Mouse (Mus musculus): ENCODE measurements around the gene Zswim5. TPM values are rescaled to one million over a fixed set of nuclear protein-coding genes. Genes with fewer than 3 reads are reported as not detected.

The Zswim5 gene
- polyA plus RNA-seq, 1 experiment from 2014 or later = 9.6 TPM

- Histone ChIP-seq H3K4me2 (replicated peaks) (no peak overlapping the region), H3K27me3 (no peaks in the 10 kb centered on the region), H3K36me3 (no peaks in the 10 kb centered on the region), H3K4me3 (no peak overlapping the region), H3K4me1 (no peaks in the 10 kb centered on the region), H3K9me3 (no peaks in the 10 kb centered on the region), H3K27ac (replicated peaks) (no peak overlapping the region), H3K9ac (replicated peaks) (no peak overlapping the region)
- 82% methylated on average over 4 of the region's 4 CpGs for WGBS
- no peak for ATAC-seq (ENCODE audit: low FRiP score, low read depth)
Observed at GRCm38 (mm10) chr4:116928006-116928651, 51.0 kb downstream of the Zswim5 start.

GRCm38 (mm10) chr4:116939585-116939984 lies 62.4 kb downstream of the Zswim5 start:
- ATAC-seq (ENCODE audit: low FRiP score, low read depth) = no peak
- Histone ChIP-seq H3K9ac (replicated peaks) (no peak overlapping the region), H3K4me2 (replicated peaks) (no peak overlapping the region), H3K36me3 (no peaks in the 10 kb centered on the region), H3K27ac (replicated peaks) (no peak overlapping the region), H3K27me3 (no peaks in the 10 kb centered on the region), H3K4me1 (peaks cover 26% of the 10 kb centered on the region), H3K4me3 (no peak overlapping the region), H3K9me3 (no peaks in the 10 kb centered on the region)
- 37% methylated on average over 4 of the region's 4 CpGs for WGBS

- no peak overlapping the region for H3K4me2 ChIP-seq (replicated peaks)
- H3K4me1 ChIP-seq = peaks cover 30% of the 10 kb centered on the region
- H3K9ac ChIP-seq (replicated peaks) = no peak overlapping the region
- ATAC-seq (ENCODE audit: low FRiP score, low read depth) = peak; percentile 27; the same call in 1 of the 2 replicates
- H3K36me3 ChIP-seq = no peaks in the 10 kb centered on the region
- no peaks in the 10 kb centered on the region for H3K9me3 ChIP-seq
- H3K27ac ChIP-seq (replicated peaks) = no peak overlapping the region
- H3K27me3 ChIP-seq = no peaks in the 10 kb centered on the region
- 38% methylated on average over 2 of the region's 2 CpGs for WGBS
- H3K4me3 ChIP-seq = no peak overlapping the region
Observed at GRCm38 (mm10) chr4:116942695-116943094, 65.5 kb downstream of the Zswim5 start.

- Histone ChIP-seq H3K9me3 (no peaks in the 10 kb centered on the region), H3K4me1 (peaks cover 27% of the 10 kb centered on the region), H3K4me2 (replicated peaks) (no peak overlapping the region), H3K36me3 (no peaks in the 10 kb centered on the region), H3K27ac (replicated peaks) (peak overlapping the region; percentile 54), H3K27me3 (no peaks in the 10 kb centered on the region), H3K4me3 (no peak overlapping the region), H3K9ac (replicated peaks) (no peak overlapping the region)
- ATAC-seq (ENCODE audit: low FRiP score, low read depth) = no peak
- 29% methylated on average over 5 of the region's 5 CpGs for WGBS
Observed at GRCm38 (mm10) chr4:116944055-116944454, 66.9 kb downstream of the Zswim5 start.

GRCm38 (mm10) chr4:116951642-116952041 lies 74.5 kb downstream of the Zswim5 start:
- Histone ChIP-seq H3K4me1 (no peaks in the 10 kb centered on the region), H3K36me3 (no peaks in the 10 kb centered on the region), H3K9me3 (no peaks in the 10 kb centered on the region), H3K27ac (replicated peaks) (no peak overlapping the region), H3K4me3 (no peak overlapping the region), H3K27me3 (no peaks in the 10 kb centered on the region), H3K4me2 (replicated peaks) (no peak overlapping the region), H3K9ac (replicated peaks) (no peak overlapping the region)
- 70% methylated on average over 1 of the region's 1 CpGs for WGBS
- no peak for ATAC-seq (ENCODE audit: low FRiP score, low read depth)

GRCm38 (mm10) chr4:116954951-116955350 lies 77.8 kb downstream of the Zswim5 start:
- H3K4me3 ChIP-seq = no peak overlapping the region
- no peaks in the 10 kb centered on the region for H3K27me3 ChIP-seq
- no peaks in the 10 kb centered on the region for H3K9me3 ChIP-seq
- H3K4me1 ChIP-seq = no peaks in the 10 kb centered on the region
- H3K9ac ChIP-seq (replicated peaks) = no peak overlapping the region
- ATAC-seq (ENCODE audit: low FRiP score, low read depth) = no peak
- 91% methylated on average over 7 of the region's 7 CpGs for WGBS
- peaks cover 11% of the 10 kb centered on the region; the same call in 1 of the 2 replicates for H3K36me3 ChIP-seq
- H3K4me2 ChIP-seq (replicated peaks) = no peak overlapping the region
- H3K27ac ChIP-seq (replicated peaks) = no peak overlapping the region

GRCm38 (mm10) chr4:116976503-116976902 lies 99.3 kb downstream of the Zswim5 start:
- H3K4me1 ChIP-seq = no peaks in the 10 kb centered on the region
- no peak overlapping the region for H3K27ac ChIP-seq (replicated peaks)
- no peak overlapping the region for H3K9ac ChIP-seq (replicated peaks)
- peaks cover 76% of the 10 kb centered on the region for H3K36me3 ChIP-seq
- H3K9me3 ChIP-seq = no peaks in the 10 kb centered on the region
- 66% methylated on average over 2 of the region's 2 CpGs for WGBS
- H3K27me3 ChIP-seq = no peaks in the 10 kb centered on the region
- H3K4me2 ChIP-seq (replicated peaks) = no peak overlapping the region
- H3K4me3 ChIP-seq = no peak overlapping the region
- no peak for ATAC-seq (ENCODE audit: low FRiP score, low read depth)

- ATAC-seq (ENCODE audit: low FRiP score, low read depth) = no peak
- Histone ChIP-seq H3K4me3 (no peak overlapping the region), H3K4me2 (replicated peaks) (no peak overlapping the region), H3K9ac (replicated peaks) (no peak overlapping the region), H3K36me3 (peaks cover 56% of the 10 kb centered on the region), H3K27me3 (no peaks in the 10 kb centered on the region), H3K9me3 (no peaks in the 10 kb centered on the region), H3K4me1 (0 out of 2 replicates have a peak, but pooled peaks cover 3% of the 10 kb centered on the region), H3K27ac (replicated peaks) (no peak overlapping the region)
- WGBS = 94% methylated on average over 7 of the region's 7 CpGs
Observed at GRCm38 (mm10) chr4:116985681-116986080, 108.5 kb downstream of the Zswim5 start.

- peaks cover 52% of the 10 kb centered on the region for H3K36me3 ChIP-seq
- ATAC-seq (ENCODE audit: low FRiP score, low read depth) = peak; percentile 71
Observed at GRCm38 (mm10) chr4:116986400-116987121, 109.4 kb downstream of the Zswim5 start.

GRCm38 (mm10) chr4:116987122-116987456 lies 109.9 kb downstream of the Zswim5 start:
- no peaks in the 10 kb centered on the region for H3K9me3 ChIP-seq
- no peak overlapping the region for H3K4me3 ChIP-seq
- no peak overlapping the region for H3K9ac ChIP-seq (replicated peaks)
- H3K4me2 ChIP-seq (replicated peaks) = no peak overlapping the region
- peaks cover 48% of the 10 kb centered on the region for H3K36me3 ChIP-seq
- no peak for ATAC-seq (ENCODE audit: low FRiP score, low read depth)
- no peaks in the 10 kb centered on the region for H3K27me3 ChIP-seq
- 78% methylated on average over 5 of the region's 5 CpGs for WGBS
- no peak overlapping the region for H3K27ac ChIP-seq (replicated peaks)
- 0 out of 2 replicates have a peak, but pooled peaks cover 6% of the 10 kb centered on the region for H3K4me1 ChIP-seq

More at GRCm38 (mm10) chr4:116986400-116987121, 109.4 kb downstream of the Zswim5 start:
- Histone ChIP-seq H3K4me2 (replicated peaks) (no peak overlapping the region), H3K27ac (replicated peaks) (no peak overlapping the region), H3K9me3 (no peaks in the 10 kb centered on the region), H3K9ac (replicated peaks) (no peak overlapping the region), H3K27me3 (no peaks in the 10 kb centered on the region), H3K4me3 (no peak overlapping the region), H3K4me1 (0 out of 2 replicates have a peak, but pooled peaks cover 6% of the 10 kb centered on the region)
- WGBS = 64% methylated on average over 17 of the region's 17 CpGs

GRCm38 (mm10) chr4:116989731-116990130 lies 112.6 kb downstream of the Zswim5 start:
- ATAC-seq (ENCODE audit: low FRiP score, low read depth) = no peak
- Histone ChIP-seq H3K9ac (replicated peaks) (no peak overlapping the region), H3K27ac (replicated peaks) (no peak overlapping the region), H3K9me3 (no peaks in the 10 kb centered on the region), H3K4me1 (peaks cover 18% of the 10 kb centered on the region), H3K36me3 (peaks cover 44% of the 10 kb centered on the region), H3K4me2 (replicated peaks) (no peak overlapping the region), H3K27me3 (no peaks in the 10 kb centered on the region), H3K4me3 (no peak overlapping the region)
- 71% methylated on average over 6 of the region's 6 CpGs for WGBS

- 14% methylated on average over 7 of the region's 7 CpGs for WGBS
- no peak overlapping the region for H3K4me2 ChIP-seq (replicated peaks)
- peaks cover 30% of the 10 kb centered on the region for H3K4me1 ChIP-seq
- no peak overlapping the region for H3K9ac ChIP-seq (replicated peaks)
- peak overlapping the region; percentile 39; the same call in 1 of the 2 replicates for H3K27ac ChIP-seq (replicated peaks)
- H3K9me3 ChIP-seq = no peaks in the 10 kb centered on the region
- H3K36me3 ChIP-seq = peaks cover 33% of the 10 kb centered on the region
- no peak overlapping the region for H3K4me3 ChIP-seq
- H3K27me3 ChIP-seq = peaks cover 5% of the 10 kb centered on the region; the same call in 1 of the 2 replicates
- ATAC-seq (ENCODE audit: low FRiP score, low read depth) = no peak
Observed at GRCm38 (mm10) chr4:116991366-116991765, 114.2 kb downstream of the Zswim5 start.

Data from midbrain, embryonic 12.5 days (tissue).